Mouse (Mus musculus): Measurements from ENCODE around the gene Axdnd1.

The Axdnd1 gene

DNA sequence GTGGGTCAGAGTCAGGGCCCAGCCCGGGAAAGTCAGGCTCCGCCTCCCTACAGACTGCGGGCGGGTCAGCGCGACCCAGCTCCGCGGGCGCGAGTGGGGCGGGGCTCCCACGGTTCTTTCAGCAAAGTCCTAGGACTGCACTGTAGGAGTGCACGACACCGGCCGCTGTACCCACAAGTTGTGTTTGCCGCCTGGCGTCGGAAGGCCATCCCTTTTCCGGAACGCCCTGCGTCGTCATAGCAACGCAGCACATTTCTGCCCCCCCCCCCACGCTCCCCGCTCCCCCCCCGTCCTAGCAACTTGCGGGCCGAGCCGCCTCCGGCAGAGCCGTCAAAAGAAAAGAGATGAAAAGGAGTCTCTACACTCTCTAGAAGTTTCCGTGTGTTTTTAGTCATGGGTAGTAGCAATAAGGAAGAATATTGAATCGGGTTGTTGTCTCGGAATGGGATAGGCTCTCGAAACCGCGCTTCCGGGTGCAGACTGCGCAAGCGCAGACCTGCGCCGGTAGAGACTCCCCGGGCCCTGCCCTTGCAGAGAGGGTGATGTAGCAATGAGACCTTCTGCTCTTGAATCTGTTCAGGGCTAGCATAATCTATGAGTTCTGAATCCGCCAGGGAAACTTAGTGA is at the start of gene Axdnd1:
Gene Axdnd1 (minus strand): TSS at position 489 of the 627 bp plus-strand sequence.
- peak; percentile 82 for DNase-seq

DNA sequence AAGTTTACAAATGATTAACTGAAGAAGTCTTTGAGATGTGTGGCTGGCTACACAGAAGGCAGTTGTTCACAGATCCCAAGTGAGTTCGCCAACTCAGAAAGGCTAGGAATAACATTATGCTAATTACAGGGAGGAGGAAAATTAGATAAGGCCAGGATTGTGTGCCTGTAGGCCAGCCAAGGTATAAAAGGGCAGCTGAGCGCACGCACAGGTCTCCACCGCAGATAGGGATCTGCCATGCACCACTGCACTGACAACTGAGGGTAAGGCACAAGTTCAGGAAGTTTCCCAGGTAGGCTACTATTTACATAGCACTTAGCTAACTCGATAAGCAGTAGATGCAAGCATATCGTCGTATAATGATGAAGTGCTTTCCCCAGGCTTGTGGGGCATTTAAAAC is 49.6 kb upstream of the Axdnd1 start:
- no peak for DNase-seq

DNA sequence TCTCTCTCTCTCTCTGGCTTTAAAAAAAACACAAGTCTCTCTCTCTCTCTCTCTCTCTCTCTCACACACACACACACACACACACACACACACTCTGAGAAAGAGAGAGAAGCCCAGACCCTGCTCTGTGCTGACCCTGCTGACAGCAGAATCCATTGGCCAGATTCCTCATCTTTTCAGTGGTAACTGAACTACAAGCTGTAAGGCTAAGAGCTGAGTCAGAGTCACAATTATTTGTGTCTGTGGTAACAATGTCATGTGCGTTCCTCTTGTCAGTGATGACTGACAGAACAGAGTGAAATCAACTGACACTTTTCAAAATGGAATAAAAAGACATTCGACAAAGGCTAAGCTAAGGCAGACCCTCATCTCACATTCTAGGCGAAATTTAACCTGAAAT is 47.6 kb upstream of the Axdnd1 start:
- no peak for DNase-seq

DNA sequence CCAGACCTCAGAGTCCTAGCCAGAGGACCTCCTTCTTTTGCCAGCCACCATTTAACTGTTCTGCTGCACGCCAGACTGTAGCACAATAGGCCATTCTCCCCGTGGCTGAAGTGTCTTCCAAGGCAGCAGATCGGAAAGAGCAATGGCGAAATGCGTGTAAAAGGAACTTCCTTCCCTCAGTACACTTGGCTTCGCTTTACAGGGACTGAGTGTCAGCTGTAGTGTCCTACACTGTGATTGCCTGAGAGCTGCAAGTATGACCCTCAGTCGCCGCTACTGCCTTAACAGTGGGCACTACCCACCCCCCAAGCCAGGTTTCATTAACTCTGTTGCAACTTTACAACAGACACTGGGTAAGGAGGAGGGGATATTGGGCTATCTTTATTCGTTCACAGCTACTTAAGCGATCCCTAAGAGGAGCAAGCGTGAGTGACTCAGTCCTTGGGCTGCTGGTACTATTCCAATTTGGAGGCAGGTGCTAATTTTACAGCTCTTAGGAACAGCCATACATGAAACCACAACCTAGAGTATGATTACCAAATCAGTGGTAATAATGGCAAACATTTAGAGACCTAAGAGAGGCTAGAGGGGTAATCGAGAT is 46.8 kb upstream of the Axdnd1 start:
- no peak for DNase-seq

DNA sequence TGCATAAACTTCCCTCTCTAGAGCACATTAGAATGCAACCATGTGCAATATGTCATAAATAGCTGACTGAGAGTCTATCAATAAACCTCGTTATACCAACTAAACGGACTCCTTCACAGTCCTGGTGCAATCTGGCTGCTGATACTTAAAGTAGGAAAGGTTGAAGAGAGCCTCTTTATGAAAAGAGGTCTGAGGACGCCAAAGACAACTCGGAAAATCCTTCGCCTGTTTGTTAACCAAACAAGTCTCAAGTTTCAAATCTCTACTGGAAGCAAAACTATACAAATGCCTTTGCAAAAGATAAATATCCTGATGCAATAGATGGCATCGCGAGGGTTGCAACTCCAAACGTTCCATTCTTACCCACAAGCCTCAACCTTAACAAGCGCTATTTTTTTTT is 44.0 kb upstream of the Axdnd1 start:
- no peak for DNase-seq

DNA sequence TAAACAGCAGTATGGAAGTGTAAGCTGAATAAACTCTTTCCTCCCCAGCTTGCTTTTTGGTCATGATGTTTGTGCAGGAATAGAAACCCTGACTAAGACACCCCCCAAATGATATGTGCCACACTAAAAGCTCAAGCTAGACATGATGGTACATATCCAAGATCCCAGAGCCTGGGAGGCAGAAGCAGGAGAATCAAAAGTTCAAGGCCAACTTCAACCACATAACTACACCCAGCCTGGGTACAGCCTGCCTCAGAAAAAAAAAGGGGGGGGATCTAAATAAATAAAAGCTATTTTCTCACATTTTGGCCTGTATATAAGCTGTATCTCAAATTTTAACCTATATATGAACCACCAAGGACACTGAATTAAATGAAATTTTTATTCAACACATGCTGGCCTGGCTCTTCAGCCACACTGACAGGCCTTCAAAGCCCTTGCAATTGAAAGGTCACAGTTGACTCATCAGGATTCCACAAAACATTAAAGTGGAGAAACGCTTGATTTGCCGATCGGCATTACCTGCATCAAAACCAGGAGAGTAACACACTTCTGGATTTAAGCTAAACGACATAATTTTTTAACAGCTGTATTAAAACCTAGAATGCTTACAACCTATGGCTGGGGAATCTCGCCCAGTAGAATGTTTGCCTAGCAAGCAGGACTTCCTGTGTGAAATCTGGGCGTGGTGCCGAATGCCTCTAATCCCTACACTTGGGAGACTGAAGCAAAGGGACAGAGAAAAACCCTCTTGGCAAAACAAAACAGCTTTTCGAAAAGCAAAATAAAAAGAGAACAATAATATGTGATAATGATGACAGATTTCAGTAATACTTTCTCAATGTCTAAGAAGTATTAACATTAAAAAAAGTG is 43.3 kb upstream of the Axdnd1 start:
- DNase-seq: no peak

DNA sequence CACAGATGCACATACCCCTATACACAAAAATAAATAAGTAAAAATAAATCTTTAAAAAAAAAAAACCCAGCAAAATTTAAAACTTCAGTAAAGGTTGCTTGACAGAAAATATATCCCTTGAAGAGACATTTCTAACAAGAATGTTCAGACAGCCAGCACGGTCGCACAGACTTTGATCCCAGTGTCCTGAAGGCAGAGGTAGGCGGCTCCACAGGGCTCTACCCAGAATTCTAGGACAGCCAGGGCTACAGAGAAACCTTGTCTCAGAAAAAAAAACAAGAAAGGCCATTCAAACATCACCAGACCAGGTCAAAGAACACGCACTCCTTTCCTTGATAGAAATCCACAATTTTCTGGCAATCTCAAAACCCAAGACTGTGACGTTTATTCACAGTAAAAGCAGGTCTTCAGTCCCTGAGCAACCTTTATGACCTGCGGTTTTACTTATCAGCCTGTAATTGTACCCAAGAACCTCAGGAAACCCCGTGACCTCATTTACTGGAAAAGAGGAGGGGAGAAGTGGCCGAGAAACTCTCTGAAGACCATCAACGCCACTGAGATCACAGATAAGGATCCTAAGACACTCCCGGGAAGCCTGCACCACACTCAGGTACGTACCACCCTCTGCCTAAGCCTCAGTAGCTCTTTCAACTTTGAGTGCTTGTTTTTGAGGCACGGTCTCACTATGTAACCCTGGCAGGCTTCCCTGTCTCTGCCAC is 41.5 kb upstream of the Axdnd1 start:
- DNase-seq: no peak

DNA sequence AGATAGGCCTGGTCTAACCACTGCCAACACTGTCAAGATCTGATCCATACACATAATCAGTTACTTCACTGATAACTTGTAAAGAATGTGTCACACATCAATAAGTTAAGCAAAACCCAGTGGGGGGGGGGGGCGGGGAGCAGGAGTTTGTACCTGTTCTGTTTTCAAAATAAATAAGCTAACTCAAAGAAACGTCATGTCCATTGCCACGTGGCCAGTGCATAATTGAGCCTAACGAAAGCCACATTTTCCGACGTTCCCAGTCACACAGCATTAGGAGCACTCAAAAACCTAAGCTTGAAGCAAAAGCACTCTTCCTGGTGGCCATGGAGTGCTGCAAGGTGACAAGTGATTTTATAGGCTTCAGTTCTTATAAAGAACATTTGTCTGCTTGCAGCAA is 40.1 kb upstream of the Axdnd1 start:
- DNase-seq: no peak

DNA sequence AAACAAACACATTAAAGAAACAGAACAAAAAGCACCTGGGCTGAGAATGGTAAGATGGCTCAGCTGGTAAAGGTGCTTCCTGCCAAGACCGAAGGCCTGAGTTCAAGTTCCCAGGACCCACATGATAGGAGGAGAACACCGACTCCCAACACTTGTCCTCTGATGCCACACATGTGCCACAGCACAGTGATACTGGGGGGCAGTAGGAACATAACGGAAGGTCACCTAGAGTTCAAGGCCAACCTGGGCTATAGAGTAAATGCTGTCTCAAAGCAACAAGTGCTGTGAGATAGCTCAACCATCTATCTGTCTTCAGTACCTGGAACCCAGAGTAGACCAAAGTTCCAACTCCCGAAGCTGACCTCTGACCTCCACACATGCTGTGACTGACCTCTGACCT is 39.3 kb upstream of the Axdnd1 start:
- DNase-seq: no peak

DNA sequence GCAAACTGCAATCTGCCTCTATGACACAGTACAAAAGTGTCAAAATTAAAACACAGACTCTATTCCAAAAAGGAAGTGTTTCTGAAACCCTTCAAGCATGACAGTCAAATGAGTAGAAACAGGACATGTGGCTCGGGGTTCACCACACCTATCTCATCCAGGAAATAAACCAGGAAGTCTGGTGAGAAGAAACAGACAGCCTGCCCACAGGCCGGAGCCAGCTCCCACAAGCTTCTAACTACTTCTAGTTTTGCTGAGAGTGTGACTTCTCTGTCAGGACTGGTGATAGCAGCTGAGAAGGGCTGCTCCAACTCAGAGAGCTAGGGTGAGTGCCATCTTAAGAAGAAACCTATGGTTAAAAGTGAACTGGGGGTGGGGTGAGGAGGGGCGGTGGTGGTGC is 38.7 kb upstream of the Axdnd1 start:
- DNase-seq: no peak

DNA sequence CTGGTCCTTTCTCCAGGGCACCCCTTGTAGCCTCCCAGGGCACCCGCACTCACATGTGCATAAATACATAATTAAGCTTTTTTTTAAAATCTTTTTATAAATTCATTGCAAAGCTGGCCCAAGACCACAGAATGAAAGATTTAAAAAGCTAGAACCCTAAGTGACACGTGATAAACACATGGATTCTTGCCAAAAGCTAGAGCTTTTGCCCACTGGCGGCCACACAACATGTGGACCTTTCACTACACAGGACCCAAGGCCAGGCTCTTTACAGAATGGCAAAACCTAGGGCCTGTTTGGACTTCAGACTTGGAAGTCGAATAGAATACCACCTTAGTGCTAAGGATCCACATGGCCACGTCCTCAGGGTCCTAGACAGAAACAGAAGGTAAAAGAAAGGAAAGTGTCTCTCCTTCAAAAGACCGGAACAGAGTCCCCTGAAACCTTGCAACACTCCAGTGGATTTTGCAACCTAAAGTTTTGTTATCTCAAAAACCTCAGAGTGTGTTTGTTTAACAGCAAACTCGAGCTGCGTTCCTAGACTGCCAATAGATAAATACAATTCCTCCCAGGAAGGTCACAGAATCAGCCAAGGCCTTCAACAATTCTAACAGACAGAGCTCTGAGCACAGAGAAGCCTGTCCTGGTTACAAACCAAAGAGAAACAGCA is 37.6 kb upstream of the Axdnd1 start:
- no peak for DNase-seq

DNA sequence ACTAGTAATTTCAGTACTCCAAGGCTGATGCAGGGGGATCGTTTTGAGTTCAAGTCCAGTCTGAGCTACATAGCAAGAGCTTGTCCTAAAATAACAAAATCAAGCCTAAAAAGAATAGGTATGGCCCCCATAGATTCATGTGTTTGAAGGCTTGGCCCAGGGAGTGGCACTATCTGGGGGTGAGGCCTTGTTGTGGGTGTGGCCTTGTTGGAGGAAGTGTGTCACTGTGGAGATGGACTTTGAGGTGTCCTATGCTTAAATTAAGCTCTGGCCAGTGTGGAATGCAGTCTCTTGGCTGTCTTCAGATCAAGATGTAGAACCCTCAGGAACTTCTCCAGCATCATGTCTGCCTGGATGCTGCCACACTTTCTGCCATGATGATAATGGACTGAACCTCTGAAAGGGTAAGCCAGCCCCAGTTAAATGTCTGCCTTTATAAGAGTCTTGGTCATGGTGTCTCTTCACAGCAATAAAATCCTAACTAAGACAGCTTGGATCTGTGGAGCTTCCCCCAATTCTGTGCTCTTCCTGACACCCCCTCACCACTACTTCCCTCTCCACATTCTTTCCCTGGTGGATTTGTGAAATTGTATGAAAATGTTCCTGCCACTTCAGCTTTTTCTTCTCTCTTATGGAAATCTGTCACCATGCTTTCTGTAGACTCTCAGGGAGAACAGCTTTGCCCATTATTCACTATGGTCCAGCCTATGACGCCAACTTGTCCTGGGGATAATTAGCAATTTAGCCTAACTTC is 34.2 kb upstream of the Axdnd1 start:
- DNase-seq: no peak

DNA sequence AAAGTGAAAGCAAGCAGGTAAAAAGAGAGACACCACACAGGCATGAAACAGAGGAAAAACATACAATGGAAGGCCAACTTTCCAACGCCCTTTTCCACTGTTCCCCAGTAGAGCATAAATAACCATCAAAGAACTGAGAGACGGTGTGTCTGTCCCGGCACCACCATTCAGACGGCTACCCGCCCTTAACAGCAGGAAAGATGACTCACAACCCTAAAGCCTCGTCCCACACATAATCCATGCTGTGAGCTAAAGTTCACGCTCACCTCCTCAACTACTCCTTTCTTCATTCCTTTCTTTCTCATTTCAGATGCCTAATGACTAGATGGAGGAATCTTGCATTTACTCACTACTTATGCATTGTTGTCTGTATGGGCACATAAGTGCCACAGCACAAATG is 33.4 kb upstream of the Axdnd1 start:
- no peak for DNase-seq

DNA sequence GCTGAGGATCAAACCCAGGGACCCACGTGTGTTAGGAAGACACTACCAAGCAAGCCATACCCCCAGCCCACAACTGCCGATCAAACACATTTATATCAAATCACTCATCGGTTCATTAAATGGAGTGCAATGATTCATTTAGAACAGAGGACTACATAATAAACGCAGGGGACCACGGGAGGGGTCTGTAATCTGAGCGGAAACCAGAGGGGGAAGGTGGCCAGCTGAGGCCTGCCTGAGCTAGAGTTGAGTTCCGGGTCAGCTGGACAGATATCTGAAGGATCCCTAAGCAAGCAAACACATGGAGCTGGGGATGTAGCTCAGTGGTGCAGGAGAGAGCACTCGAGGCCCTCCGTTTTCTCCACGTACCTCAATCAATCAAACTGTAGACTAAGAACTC is 32.9 kb upstream of the Axdnd1 start:
- DNase-seq: no peak

DNA sequence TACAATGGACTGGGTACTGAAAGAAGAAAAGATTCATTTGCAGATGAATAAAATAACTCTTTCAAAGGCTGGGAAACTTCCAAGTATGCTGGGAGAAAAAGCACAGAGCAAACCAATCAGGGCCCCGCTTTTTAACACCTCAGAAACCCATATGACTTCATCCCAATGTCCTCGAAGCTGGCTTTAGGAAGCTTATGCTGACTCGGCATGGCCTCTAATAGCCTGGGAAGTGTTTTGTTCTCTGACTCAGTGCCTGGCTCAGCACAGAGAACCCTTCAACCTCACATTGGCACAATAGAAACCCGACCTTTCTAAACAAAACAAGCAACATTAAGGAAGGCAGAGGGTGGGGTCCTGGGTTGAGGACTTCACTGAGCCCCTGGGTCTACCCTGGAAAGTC is 29.5 kb upstream of the Axdnd1 start:
- no peak for DNase-seq

DNA sequence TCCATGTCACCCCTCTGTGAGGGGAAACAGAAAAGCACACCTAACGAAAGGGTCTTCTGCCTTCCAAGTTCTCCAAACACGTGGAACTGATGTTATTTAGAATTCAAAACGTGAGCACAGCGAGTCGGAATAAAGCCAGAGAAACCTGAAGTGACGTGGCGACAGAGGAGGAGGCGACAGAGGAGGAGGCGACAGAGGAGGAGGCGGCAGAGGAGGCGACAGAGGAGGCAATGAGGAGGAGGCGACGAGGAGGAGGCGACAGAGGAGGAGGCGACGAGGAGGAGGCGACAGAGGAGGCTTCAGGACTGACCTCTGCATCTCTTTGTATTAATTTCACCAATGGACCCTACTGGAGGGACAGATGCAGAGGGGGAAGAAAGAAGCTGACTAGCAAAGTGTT is 28.7 kb upstream of the Axdnd1 start:
- DNase-seq: no peak

DNA sequence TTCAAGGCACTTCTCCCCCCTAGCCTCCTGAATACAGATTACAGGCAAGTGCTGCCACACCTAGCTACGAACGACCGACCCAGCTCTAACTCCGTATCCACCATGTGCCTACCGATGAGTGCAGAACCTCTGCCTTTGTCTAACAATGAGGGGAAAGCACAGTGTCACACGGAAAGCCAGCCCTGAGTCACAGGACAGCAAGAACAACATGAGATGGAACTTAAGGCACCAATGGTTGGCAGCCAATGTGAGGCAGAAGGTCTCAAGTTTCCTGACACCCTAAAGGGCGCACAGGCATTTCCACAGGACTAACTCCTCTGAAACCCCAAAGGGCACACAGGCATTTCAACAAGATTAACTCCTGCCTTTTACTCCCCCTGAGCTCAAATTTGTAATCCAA is 28.1 kb upstream of the Axdnd1 start:
- no peak for DNase-seq

DNA sequence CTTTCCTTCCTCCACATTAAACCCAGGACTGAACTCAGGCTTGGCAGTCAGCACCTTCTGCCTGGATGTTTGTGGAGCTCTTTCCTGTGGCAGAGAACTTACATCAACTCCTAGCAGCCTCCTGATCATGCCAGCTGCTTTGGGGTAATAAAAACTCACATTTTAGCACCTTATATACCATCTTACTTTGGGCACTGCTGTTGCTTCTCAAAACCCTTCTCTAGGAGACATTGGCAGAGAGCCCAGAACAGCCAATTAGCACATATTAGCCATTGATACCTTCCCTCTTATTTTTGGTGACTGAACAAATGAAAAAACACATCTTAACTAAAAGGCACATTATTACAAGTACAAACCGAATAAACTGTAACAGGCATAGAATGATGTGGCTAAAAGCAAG is 24.1 kb upstream of the Axdnd1 start:
- DNase-seq: no peak

DNA sequence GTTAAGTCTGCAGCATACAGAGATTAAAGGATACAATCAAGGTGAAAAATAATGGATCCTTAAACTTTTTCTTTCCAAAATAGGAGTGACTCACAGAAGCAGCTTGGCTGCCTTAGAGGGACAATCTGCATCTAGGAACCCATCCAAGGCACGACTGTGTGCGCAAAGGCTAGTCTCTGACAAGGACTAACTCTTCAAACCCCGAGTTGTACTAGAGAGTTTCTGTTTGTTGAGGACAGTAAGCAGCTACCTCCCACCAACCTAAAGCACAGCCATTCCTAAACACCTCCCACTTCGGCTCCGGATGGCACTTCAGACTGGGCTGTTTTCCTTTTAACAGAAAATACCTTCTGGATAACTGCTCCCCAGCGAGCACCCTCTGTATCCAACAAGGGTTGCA is 21.8 kb upstream of the Axdnd1 start:
- peak; percentile 38 for DNase-seq

DNA sequence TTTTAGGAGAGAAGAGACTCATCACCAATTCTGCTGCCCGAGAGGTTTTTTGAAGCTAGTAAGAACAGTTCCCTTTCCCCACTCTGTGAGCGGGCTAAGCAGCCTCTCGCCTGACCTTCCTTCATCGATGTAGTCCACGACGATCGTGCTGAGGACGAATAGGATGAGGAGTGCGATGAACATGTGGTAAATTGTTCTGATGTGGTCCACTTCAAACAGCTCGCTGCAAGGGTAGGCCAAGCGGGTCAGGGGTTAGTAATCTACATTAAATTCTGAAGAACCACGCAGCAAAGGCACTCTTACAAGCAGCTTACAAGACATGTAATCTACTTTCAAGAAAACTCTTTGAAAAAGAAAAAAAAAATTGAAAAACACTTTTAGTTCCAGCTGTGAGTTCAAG is 21.3 kb upstream of the Axdnd1 start:
- no peak for DNase-seq

DNA sequence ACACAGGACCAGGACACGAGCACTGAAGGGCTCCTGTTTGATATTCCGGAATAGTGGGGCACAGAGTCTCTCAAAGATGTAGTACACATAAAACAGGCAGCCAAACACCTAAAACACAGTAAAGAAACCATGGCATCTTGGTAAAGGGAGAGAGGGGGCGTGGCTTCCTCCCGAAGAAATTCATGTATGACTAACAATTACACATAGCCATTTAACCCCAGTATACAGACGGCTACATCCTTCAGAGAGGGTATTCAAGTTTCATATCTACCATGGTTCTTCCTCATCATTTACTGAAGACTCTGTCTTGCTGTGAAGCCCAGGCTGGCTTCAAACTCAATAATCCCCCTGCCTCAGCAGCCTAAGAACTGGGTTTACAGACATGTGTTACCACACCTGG is 16.8 kb upstream of the Axdnd1 start:
- no peak for DNase-seq

DNA sequence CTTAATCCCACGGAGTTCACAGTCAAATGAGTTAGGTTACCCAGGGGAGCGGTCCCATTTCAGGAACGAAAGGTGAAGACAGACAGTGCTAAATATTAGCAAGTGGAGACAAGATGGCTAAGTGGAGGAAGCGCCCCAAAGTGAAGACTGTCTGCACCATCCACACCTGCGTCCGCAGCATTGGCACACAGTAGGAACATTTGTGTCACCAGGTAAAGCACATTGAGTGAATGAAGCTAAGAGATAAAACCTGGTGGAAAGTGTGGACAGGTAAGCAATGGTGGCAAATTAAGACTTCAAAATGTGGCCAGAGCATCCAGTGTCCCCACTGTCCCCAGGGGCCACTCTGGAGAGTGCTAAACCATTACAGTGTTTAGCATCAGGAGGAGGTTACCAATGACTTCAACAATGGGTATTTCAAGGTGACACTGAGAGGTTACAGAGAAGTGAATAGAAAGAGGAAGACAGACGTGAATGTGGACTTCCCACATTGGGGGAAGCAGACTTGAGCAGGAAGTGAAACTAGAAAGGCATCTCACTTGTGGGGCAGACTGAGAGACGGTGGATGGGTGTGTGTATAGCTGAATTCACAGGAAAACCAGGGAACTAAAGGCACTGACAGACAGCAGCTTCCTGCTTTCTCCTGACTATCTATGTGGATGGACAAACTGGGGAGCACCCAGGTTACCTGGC is 16.2 kb upstream of the Axdnd1 start:
- no peak for DNase-seq

Measured in right cerebral cortex, postnatal 25 days (tissue).